Mouse (Mus musculus) kidney, postnatal 10 days (tissue): ENCODE results near the gene Prl5a1.

Source experiments
- DNase-seq: peaks from one replicate; pipeline ENCODE4 v3.0.0; 2021; ENCODE audit warnings: mixed read lengths

The Prl5a1 gene

DNA sequence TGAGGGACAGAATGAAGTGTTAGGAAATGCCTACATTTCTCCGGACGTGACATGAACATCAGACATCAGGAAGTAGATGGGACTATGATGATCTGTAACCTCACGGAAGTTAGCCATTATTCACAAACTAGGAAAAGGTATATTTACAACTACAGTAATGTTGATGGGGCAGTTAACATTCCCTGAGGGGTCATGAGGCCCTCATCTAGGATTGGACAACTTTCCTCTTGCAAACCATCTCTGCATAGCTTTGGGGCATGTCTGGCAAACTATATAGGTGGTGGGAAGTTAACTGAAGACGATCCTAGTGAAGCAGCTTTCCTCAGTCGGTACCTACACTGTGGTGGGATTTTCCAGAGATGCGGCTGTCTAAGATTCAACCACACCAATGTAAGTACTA lies at the start of gene Prl5a1:
Gene Prl5a1 (plus strand): TSS at position 301 of the 400 bp plus-strand sequence.
- DNase-seq, result no peak

DNA sequence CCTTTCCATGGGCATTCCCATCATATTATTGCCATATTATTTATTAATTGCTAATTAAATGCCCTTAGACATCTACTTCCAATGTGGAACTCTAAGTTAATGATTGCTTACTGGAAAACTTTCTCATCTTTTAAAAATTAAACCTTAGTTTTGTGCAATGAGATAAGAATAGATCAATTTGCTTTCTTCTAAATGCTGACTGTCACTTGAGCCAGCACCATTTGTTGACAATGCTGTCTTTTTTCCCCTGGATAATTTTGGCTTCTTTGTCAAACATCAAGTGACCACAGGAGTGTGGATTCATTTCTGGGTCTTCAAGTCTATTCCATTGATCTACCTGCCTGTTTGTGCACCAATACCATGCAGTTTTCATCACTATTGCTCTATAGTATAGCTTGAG lies 46.1 kb upstream of the Prl5a1 start:
- no peak for DNase-seq

DNA sequence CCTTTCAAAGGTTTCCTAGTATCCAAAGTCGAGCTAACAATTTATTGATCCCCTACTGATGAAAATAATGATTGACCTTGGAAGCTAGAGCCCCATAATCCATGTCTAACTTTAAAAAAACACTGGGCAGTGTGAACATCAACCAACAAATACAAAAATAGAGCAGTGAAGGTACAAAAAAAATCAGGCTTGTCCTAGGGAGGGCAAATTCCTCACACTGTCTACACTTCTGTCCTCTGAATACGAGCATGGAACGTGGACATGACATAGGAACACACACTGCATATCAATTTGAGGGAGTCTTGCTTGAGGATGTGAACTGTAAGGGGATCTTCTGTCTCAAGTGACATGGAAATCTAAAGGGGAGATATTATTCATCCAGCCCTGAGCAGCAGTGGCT lies 33.7 kb upstream of the Prl5a1 start:
- no peak for DNase-seq

DNA sequence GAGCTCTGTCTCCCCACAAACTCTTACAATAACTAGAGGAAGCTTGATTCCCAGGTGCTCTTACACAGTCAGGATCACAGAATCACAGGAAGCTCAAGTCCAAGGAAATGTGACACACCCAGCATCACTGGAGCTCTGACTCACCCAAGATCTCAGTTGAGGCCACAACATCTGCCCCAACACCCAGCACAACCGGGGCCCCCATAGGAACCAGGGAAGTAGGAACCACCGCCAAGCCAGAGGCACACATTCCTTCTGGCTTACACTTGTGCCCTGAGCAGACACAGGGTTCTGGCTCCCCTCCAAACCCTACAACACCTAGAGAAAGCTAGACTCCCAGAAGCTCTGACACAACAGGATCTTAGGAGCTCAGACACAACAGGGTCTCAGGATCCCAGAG lies 9.5 kb upstream of the Prl5a1 start:
- DNase-seq, result no peak

DNA sequence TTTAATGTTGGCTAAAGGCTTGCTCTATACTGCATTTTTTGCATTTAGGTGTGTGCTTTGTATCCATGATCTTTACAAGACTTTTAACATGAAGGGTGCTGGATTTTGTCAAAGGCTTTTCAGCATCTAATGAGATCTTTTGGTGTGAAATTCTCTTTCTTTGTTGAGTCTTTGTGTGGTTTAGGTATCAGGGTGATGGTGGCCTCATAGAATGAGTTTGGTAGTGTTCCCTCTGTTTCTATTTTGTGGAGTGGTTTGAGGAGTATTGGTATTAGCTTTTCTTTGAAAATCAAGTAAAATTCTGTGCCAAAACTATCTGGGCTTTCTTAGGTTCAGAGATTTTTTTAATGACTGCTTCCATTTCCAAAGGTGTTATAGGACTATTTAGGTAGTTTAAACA lies 6.5 kb upstream of the Prl5a1 start:
- DNase-seq, result no peak
